Mouse (Mus musculus) lung, adult 2 months (tissue): ENCODE results near the gene Chfr.

Experiments
- CTCF ChIP-seq: fragments of 200-500 bp; IDR thresholded peaks from 2 replicates; pipeline ENCODE4 v1.5.1; 2011; ENCODE audit warnings: mild to moderate bottlenecking, low read length, control low read depth; ENCODE audit not compliant: insufficient read depth
- POLR2A ChIP-seq: fragments of 200-500 bp; IDR thresholded peaks from 2 replicates; pipeline ENCODE4 v1.6.1; 2011; ENCODE audit warnings: low read depth, mild to moderate bottlenecking, control low read depth, low read length, borderline replicate concordance; ENCODE audit errors: extremely low read depth

GRCm38 (mm10) chr5:110136087-110136464 lies 434 bp downstream of the Chfr start:
- TF ChIP-seq CTCF: no peak
- no peak for TF ChIP-seq POLR2A
